Mouse (Mus musculus) CD4-positive, CD25-positive, alpha-beta regulatory T cell (primary cell): Measurements from ENCODE around the gene Cnot8. TPM values are rescaled to one million over a fixed set of nuclear protein-coding genes. Genes with fewer than 3 reads are reported as not detected.

Experiments
- polyA plus RNA-seq: library from polyadenylated mRNA; unstranded; fragments of 100-300 nt; shearing (Covaris generic); gene quantifications from one replicate; pipeline ENCODE4 v1.2.1, GENCODE M21; 2017

Gene Cnot8
- polyA plus RNA-seq, result 100 TPM

GRCm38 (mm10) chr11:58103697-58104306 is at the start of gene Cnot8:
TSS of gene Cnot8 (plus strand) at chr11:58104153.

GRCm38 (mm10) chr11:58093021-58093528 is 10.9 kb upstream of the Cnot8 start, which contains the start of gene Gm12248:
TSS of gene Gm12248 (minus strand) at chr11:58093134.

Other genes with a start within 250 kb of the Cnot8 start
- gene Larp1, start 95.1 kb upstream of the Cnot8 start, polyA plus RNA-seq, result 111 TPM
- 0.28 TPM for gene Gm12248, start 11.0 kb upstream of the Cnot8 start, polyA plus RNA-seq
- gene Gemin5, start 64.4 kb downstream of the Cnot8 start, polyA plus RNA-seq, result 17.7 TPM
- gene Mrpl22, start 67.5 kb downstream of the Cnot8 start, polyA plus RNA-seq, result 67.5 TPM
- 365 TPM for gene Igtp, start 95.4 kb downstream of the Cnot8 start, polyA plus RNA-seq
- gene Irgm2, start 95.5 kb downstream of the Cnot8 start, polyA plus RNA-seq, result 45.8 TPM
- gene 4930438A08Rik, start 170.6 kb downstream of the Cnot8 start, polyA plus RNA-seq, result not detected
- 51.1 TPM for gene Zfp692, start 202.9 kb downstream of the Cnot8 start, polyA plus RNA-seq
- 44.2 TPM for gene Zfp672, start 226.2 kb downstream of the Cnot8 start, polyA plus RNA-seq
- gene Sh3bp5l, start 226.6 kb downstream of the Cnot8 start, polyA plus RNA-seq, result 21.6 TPM